Mouse (Mus musculus) adipocyte (in vitro differentiated cells): ENCODE results near the gene Cdc42bpb.

ENCODE experiments used
- DNase-seq: peaks from one replicate; pipeline ENCODE4 v3.0.0-alpha.2; 2016; ENCODE audit warnings: low spot score

Cdc42bpb gene

DNA sequence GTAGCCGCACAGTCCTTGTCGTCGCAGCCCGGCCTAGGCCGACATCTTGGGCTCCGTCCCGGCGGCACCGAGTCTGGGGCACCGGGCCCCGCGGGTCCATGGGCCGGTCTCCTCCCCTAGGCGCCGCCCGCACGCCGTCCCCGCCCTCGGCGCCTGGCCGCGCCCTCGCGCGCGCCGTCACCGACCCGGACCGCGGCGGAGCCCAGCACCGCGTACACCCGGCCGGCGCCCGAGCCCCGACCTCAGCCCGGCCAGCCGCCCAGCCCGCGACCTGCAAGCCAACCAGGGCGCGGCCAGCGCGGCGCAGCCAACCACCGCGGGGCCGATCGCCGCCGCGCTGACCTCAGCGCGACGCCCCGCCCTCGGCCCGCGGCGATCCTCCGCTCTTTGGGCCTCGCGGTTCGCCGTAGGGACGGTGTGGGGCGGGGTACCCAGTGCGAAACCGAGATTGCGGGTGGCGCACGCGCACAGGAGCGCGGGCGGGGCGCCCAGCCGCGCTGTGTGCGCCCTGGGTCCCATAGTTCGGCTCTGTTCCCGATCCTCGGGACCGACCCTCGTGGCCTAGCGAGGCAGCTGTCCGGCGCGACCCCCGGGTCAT is at the start of gene Cdc42bpb:
Gene Cdc42bpb (minus strand): TSS at position 343 of the 598 bp plus-strand sequence.
- peak; percentile 88 for DNase-seq

DNA sequence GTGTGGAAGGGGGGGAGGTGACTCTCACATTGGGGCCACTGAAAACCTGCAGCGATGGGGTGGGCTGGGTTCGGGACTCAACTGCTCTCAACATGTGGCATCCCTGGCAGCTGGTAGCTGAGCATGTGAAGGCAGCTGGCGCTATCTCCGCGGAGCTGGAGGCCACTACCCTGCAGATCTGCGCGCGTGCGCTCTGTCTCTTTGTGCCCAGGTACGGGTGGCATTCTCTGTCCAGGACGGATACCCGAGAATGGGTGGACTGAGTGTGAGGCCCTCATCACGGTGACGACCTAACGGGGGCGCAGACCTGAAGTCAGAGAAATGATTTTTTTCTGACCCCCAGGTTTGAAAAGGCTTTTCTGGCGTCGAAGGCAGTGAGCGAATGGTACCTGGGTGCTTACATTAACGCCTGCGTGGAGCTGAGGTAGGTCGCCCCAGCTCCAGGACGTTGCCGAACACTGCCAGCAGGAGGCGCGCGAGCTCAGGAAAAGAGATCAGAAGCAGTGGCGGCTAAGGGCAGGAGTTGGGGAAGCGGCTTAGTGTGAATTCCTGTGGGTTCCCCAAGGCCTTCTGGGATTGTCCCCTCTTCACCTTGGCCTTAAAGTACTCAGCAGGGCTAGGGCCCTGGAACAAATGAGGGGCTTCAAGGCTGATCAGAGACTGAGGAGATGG is 48.4 kb upstream of the Cdc42bpb start:
- DNase-seq: peak; percentile 87

DNA sequence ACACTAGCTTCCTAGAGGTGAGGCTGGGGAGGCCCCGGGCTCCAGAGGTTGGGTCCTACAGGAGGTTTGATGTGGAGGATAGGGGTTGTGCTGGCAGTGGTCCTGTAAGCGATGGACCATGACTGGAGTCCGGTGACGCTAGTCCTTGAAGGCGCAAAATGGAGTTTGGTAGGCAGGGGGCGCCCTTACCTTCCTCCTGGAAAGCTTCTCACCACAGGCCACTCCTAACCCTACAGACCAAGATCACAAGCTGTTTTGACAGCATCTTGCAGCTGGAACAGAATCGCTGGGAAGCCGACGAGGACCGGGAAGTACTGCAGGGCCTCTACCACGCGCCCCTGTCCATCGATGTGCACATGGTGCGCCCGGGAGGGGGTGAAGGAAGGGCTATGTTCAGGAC is 47.7 kb upstream of the Cdc42bpb start:
- peak; percentile 85 for DNase-seq

DNA sequence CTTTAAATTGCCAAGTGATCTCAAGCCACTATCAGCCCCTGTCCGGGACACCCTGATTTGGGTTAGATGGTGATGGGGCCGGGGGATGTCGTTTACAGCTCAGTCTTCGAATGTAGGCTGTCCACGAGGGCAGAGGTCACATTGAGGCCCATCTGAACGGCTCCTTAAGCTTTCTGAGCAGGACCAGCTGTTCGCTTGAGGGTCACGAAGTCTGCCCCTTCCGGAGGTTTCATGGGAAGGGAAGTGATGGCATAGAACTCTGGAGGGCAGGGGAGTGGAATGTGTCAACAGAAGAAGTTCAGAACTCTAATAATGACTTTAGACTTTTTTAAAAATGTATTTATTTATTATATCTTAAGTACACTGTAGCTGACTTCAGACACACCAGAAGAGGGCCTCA is 47.0 kb upstream of the Cdc42bpb start:
- no peak for DNase-seq

DNA sequence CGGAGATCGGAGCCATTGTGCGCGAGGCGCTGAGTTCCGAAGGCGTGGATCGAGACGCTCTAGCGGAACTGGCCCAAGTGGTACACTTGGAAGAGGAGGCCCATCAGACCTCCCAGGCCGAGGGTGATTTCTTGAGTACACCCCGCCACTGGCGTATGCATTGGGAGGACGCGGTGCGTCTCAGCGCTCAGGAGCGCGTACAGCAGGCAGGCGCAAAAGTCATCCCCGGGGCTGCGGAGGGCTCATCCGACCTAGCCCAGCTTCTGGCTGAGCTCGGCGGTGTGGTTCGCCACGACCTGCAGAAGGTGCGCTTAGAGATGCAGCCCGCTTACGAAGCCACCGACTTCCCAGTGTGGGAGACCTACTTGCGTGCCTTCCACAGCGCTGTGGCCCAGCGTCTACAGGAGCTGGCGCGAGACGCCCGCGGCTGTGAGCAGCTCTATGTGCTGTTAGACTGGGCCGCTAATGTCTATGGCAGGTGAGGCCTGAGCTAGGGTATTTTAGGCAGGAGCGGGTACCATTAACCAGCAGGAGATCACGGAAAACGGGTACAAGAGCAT is 46.1 kb upstream of the Cdc42bpb start:
- no peak for DNase-seq

DNA sequence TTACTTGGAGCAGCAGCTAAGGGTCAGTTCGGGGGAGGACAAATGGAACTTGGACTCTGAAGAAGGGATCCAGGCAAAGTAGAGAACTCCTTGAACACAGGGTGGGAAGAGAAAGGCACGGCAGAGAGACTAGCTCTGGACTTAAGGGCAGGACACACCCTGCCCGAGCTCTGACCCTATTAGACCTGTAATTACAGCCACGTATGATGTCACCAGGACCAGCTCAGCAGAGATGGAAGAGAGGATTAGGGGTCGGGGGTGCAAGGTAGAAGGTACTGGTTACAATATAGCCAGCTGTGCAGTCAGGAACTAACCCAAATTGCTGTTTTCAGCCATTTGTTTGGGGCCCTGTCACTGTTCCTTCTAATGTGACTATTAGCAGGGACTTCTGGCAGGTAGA is 45.3 kb upstream of the Cdc42bpb start:
- DNase-seq: no peak

DNA sequence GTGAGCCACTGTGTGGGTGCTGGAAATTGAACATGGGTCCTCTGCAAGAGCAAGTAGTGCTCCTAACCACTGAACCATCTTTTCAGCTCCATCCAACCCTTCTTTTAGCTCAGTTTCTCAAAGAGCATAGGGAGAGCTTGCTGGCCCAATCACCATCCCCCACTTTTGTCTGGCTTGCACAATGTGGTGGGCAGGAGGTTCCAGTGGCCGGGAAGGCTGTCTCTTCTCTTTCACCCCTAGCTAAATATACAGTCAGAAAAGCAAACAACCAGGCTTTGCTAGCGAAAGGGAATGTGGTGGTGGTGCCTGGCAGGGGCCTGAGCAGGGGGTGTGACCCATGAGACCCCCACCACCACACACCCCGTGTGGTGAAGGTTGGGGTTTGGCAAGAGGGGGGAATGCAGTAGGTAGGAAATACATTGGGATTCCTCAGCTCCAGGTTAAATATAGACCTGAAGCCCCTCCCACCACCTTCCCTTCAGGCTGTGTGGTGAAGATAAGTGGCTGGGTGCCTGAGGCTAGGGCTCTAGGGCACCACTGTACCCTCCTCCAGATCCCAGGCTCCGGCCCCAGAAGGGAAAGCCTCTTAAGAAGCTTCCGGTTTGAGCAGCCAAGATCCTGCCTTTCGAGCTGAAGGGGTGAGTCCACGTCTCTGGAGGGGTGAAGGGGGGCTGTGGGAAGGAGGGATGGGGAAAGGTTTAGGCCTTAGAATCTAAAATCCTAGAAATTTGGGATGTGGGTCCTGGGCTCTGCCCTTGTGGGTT is 43.6 kb upstream of the Cdc42bpb start:
- DNase-seq: no peak

DNA sequence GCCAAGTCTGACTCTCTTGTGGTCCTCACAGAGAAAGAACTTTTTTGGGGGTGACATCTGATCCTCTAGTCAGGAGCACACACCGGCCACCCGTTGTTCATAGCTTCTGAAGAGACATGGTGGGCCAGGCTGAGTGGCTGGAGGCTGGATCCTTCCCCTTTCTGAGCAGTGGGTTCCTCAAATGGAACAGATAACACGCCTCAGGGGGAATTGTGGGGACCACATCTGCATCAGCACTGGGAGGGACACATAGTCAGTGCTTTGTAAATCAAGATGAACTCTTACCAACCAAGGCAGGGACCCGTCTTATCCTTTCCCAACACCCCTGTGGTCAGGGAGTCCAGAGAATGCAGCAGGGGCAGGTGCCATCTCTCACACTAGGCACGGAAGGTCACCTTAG is 42.4 kb upstream of the Cdc42bpb start:
- no peak for DNase-seq

DNA sequence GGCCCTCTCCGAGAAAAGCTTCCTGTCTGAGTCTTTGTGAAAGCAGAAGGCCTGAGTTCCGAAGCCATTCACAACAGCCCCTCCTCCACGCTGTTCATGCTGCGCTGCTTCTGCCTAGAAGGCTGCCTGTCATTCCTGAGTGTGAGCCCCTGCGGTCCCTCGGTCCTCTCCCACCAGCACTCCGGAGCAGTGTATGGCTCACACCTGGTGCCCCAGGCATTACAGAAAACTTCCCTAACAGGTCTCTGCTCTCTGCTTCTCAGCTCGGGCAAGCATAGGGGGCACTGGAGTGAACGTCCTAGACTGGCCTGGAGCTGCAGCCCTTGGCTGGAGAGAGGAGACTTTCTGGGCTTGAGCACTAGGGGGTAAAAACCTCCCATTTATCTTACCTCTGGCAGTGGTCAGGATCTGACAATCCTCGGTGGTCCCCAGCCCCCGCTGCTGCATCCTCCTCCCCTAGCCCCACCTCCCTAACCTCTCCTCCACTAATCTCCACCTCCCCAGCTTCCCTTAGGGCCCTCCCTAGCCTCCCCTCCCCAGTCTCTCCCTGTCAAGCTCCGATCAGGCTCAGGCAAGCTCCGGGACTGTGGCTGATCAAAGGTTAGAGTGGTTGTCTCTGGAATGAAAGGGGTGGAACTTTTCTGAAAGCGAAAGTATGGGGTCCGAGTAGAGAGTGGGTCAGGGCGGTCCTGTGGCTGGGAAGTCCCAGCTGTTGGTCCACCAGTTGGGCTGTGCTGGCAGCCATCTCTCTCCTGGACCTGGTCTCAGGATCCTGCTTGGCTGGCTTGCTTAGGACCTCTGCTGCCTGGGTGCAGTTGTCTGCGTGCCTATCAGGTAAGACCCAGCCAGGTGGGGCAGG is 39.6 kb upstream of the Cdc42bpb start, which contains the start of gene Exoc3l4:
Gene Exoc3l4 (plus strand): TSS at position 97 of the 859 bp plus-strand sequence.
- DNase-seq: no peak

DNA sequence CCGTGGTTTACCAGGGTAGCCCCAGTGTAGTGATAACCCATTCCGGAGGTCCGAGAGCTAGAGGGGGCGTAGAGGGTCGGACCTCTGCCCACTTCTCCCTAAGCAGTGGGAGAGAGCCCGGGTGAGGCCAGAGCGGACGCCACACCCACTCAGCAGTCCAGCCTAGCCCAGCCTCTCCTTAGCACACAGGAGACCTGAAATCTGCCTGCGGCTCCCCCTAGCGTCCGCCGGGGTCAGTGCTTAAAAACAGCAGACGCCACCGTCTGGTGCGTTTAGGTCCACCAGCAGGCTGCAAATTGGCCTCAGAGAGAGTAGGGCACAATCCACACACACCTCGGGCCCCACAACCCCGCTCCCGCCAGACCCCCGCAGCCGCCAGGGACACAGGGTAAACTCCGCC is 35.8 kb upstream of the Cdc42bpb start:
- DNase-seq: peak; percentile 90

DNA sequence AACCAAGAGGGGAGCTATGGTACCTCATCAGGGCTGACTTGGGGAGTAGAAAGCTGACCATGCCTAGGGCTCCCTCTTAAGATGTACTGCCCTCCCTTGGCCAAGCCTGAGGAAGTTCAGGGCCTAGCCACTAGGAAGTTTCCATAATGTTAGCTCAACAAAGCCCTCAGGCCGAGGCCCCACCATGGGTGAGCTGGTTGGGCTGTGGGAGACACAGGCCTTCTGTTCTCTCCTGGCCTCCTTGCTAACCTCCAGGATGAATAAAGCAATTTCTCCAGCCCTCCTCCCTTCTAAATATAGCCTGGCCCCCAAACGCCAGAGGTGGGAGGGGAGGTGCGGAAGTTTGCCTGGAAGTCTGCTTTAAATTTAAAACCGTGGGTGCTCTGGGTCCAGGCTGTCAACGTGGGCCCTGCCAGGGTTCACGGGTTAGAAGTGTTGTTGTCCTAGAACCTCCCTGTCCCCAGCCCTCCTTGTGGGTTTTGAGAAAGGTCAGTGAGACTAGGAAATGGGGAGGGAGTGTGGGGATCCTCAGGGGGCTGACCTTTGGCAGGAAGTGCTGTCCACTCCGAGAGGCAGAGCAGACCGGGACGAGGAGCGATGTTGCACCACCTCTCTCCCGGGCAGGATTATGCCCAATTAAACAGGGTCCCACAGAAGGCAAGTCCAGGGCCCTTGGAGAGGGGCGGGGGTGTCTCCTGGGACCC is 35.2 kb upstream of the Cdc42bpb start:
- peak; percentile 8 for DNase-seq

DNA sequence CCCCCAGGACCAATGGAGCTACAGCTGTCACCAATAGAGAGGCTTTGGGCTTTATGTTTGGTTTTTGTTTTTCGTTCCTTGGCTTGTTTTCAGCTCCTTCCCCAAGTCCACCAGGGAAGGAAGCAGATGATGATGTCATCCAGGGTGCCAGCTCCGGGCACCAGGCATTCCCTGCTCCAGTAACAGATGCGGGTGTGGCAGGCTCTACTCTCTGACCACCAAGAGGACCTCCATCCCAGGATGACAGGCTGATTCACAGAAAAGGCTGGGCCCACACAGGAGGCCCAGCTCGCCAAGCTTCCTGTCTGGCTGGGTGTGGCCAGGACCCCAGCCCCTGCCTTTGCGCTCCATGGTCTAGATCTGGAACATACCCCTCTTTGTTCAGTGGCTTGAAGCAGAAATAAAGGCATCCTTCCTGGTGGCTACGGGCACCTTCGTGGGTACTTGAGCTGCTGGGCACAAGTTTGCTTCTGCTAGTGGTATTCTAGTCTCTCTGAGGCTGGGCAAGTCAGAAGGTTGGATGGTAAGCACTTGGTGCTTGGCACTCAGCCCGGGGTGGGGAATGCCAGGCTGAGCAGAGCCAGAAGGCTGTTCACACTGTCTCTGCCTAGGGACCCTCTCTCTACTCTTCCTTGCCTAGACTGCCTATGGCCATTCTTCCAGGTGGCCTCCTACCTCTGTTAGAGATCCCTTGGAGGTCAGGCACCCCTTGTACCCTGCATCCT is 34.3 kb upstream of the Cdc42bpb start:
- no peak for DNase-seq

DNA sequence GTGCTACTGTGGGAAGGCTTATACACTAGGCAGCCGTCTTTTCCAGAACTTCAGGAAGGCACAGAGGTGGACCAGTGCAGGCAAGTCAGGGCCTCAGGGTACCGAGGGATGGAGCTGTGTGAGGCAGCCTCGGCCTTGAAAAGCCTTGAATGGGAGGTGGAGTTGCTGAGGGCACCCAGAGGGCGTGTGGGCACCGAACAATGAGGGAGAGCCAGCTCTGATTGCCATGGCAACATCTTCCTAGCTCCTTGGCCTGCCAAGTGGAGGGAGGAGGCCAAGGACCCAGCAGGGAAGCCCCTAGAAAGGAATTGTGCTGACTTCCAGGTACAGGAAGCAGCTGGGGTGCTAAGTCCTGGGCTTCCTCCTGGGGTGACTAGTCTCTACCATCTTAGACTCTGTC is 32.1 kb upstream of the Cdc42bpb start:
- DNase-seq: no peak

DNA sequence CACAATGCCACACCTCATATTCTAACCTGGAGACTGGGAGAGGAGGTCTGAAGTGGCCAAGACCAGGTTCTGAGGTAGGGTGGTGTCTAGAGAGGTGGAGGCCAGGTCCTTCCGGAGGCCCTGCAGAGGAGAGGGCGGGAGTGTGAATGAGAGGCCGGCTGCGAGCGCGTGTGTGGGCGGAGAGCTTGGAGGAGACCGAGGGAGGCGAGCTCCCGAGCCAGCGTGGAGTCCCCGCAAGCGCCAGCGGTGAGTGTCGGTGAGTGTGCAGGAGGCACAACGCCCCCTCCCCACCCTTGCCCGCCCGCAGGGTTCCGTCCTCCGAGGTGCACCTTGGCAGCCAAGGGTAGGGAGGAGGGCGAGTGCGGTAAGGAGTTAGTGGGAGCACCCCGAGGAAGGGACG is 29.1 kb upstream of the Cdc42bpb start, which contains the start of gene Lbhd2:
Gene Lbhd2 (plus strand): TSS at position 188 of the 400 bp plus-strand sequence.
- no peak for DNase-seq

DNA sequence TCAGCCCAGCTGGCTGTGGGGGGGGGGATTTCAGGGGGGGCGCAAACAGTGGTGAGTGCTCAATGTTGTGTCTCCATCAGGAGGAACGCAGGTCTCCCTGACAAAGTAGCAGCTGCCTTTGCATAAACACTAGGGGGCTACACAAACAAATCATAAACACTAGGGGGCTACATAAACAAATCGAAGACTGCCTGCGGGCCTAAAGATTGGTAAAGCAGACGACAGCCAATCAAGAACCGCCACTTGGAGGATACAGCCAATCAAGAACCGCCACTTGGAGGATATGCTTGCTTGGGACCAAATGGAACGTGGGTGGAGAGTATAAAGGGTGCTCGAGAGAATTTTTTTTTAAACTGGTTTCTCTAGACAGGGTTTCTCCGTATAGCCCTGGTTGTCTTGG is 27.4 kb upstream of the Cdc42bpb start:
- DNase-seq: no peak

DNA sequence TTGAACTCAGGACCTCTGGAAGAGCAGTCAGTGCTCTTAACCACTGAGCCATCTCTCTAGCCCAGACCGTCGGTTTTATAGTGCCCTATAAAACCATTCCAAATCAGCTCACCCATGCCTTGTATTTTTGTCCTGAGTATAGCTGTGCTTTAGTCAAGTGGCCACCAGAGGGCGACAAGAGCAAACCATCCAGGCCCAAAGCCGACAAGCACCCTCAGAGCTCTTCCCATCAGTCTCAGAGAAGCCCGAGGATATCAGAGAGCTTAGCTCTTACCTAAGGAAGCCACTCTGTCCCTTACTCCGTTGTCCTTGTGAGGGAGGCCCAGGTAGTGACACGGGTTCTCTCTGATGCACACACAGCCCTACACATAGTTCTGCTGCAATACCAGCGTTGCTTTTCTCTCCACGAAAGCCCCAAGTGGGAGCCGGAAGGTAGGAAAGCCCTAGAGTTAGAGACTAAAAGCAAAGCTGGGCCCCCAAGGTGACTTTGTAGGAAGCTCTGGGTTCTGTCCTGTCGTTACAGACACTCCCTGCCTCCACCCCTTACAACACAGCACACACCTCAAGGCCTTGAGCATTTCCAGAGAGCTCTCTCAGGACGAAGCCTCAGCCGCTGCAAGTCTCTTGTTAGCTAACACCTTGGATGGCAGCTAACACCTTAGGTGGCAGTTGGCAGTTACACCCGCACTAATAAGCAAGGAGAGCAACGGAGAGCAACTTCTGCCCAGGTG is 24.1 kb upstream of the Cdc42bpb start:
- DNase-seq: peak; percentile 87

DNA sequence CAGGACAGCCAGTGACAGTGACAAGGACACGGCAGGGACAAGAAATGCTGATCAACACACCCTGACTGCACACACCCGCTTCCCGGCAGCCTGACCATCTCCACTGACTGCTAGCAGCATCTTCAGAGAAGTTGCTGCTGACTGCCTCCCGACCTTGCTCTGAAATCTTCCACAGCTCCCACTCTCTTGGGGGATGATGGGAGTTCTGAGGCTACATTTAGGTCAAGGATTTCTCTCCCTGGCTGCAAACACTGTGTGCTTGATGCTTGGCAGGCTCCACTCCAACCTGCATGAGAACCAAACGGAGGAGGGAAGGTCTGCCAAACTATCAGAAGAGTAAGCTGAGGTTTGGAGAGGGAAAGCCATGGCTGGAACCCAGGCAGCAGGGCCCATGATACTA is 19.5 kb upstream of the Cdc42bpb start:
- DNase-seq: no peak

DNA sequence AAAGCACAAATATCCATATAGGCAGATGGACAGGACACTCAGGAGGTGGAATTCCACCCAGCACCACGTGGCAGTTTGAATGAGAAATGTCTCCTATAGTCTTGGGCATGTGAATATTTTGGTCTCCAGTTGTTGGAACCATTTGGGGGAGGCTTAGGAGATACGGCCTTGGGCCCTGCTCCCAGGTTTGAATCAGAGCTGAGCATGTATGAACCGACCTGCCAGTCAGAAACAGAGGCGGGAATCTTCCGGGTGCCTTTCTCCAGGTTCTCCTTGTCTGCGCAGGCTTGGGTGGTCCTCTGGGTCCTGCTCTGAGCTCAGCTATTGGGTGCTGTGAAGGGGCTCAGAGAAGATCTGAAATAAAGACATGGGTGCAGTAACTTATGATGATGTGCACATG is 16.5 kb upstream of the Cdc42bpb start:
- no peak for DNase-seq

DNA sequence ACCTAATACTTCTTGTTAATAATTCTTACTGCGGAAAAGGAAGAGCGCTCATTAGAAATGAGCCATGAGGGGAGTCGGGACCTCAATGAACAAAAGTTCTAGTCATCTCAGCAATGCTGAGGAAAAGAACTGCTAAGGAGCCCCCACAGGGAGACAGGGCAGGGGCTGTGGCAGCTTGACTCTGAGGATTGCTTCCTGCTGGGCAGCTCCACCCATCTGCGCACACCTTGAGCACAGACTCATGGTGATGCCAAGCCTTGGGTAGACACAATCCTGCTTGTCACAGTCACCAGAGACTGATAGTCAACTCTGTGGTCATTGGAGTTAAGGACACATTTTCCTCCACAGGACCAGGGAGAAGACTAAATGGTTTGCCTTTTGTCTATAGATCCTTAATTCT is 9.6 kb upstream of the Cdc42bpb start:
- no peak for DNase-seq

DNA sequence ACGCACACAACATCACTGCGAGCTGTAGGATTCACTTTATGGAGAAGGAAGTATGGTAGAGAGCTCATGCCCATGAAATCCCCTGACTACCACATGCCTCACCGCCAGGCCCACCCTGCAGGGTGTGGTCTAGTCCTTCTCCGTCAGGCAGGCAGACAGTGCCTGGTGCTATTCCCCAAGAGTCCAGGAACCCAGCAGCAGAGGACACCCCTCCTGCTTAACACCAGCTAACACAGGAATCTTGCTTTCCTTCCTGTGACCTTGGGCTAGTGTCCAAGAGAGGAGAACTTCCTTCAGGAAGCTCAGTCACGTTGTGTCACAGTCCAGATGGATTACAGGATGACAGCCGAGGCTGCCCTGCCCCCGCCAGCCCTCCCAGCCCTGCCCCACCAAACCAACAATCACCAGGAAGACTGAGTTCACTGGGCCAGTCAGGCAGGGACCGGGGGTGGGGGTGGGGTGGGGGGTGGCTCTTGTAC is 9.2 kb upstream of the Cdc42bpb start:
- DNase-seq: no peak
